Mouse (Mus musculus): ENCODE measurements around the gene Dnajc10.

Dnajc10 gene

DNA sequence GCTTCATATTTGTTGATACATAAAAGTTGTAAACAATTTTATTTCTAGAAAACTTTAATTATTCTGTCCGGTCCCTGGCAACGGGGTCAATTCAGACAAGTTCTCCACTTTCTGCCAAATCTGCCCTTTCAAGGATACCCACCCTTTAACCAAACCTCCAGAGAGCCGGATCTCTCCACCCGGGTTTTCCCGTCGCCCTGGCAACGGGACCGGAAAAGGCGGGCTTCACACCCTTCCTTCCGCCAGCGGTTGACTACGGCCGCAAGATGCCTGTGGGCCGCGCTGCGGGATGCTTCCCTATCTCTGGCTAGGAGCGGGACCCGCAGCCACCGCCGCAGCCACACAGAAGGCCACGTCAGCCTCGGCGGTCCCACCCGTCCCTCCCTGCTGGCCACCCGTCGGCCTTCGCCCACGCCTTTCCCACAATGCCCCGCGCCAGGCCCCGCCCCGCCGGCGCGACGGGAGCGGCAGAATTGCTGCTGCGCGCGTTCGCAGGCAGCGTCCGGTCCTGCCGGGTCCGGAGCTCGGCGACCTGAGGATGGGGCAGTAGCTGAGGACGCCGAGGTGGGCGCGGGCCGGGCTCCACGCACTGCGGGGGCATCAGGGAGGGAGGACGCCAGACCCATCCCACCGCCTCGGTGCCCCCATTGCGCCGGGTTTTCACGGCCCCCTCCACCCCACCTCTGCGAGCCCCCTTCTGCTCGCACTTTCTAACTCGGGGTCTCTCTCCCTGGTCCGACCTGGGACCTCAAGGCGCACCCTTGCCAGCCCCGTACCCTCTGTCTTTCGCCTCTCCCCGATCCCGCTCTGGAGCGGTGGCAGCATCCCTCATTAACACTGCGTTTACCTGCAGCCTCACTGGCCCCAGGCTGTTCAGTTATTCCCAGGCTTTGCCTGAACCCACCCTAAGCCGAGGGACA lies at the start of gene Dnajc10:
Dnajc10 (plus strand) TSS at position 225 of the 920 bp plus-strand sequence.
- DNase-seq, result peak; percentile 87 to 92

DNA sequence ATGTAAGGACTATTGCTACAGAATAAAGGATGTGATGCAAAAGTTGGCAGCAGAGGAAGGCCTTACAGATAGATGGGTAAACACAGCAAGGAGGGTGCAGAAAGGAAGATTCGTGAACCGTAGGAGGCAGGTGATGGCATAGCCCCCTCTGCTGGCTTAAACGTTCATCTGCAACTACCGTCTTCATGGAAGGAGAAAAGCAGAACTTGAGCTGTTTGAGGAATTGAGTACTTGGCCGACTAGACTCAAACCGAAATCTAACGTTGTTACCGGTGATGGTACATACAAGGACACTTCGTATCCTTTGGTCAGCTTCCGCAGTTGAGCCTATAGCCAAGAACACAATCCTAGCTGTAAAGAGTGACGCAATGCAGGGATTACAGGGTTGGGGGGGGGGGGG lies 48.4 kb upstream of the Dnajc10 start:
- peak; percentile 35 to 37 for DNase-seq

GRCm38 (mm10) chr2:80268053-80268452 lies 47.2 kb upstream of the Dnajc10 start:
- no peak for DNase-seq

- DNase-seq, result no peak
Observed at GRCm38 (mm10) chr2:80271431-80271830, 43.8 kb upstream of the Dnajc10 start.

DNA sequence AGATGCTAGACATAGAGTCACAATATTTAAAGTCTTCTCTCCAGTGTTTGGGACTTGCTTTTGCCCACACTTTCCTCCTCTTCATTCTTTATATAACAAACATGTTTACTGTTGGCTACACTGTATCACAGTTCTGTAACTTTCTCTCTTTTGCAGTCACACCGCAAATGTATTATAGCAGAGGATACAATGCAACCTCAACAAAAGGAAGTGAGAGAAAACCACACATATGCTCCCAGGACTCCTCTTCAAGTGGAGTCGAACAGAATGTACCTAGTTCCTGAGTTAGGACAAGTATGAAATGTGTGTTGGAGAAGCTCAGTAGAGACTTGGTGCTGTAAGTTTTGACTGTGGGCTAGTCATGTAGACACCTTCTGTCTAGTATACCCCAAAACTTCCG lies 42.2 kb upstream of the Dnajc10 start:
- no peak for DNase-seq

DNA sequence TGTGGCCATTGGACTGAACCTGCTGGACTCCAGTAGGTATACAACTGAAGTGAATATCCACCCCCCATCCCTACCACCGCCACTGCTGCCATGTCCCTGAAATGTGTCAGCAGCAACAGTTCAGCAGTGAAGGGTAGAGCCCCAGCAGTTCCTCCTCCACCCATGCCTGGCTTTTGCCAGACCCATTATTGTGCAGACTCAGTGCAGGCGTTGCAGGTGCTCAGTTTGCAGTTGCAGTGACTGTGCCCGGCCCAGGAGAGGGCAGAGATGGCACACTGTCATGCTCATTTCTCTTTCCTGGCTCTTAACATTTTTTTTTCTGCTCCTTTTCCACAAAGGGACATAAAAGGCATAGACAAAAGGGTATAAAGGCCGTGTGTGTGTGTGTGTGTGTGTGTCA lies 41.5 kb upstream of the Dnajc10 start:
- no peak for DNase-seq

DNA sequence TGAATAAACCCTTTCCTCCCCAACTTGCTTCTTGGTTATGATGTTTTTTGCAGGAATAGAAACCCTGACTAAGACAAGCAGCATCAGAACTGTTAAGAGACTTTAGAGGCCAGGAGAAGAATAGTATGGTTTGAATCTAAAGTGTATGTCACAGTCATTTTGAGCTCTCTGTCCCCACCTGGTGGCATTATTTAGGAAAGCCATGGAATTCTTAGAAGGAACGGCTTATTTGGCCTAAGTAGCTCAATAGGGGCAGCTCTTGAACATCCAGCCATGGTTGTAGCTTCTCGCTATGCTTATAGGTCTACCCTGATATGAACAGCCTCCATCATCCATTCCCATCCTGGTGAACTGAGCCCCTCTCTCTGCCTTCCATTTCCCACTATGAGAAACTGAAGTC lies 40.1 kb upstream of the Dnajc10 start:
- DNase-seq, result peak in 1 of 2 experiments; percentile 18

DNA sequence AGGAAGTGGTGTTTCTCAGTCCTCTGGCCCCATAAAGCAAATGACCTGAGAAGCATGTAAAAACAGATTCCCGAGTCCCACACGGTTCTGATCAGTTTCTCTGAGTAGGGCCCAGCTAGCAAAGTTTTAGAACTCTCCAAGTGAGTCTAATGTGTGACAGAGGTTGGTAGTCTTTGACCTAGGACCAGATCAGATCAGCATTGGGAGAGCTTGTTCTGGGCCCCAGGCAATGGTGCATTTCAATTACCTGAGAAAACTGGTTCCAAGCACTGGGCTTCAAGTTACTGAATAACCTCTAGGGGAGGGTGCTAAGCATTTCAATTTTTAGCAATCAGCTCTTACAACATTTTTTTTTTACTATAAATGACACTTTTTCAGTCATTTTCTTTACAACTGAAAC lies 33.1 kb upstream of the Dnajc10 start:
- no peak for DNase-seq

- no peak for DNase-seq
Observed at GRCm38 (mm10) chr2:80286397-80286796, 28.9 kb upstream of the Dnajc10 start.

DNA sequence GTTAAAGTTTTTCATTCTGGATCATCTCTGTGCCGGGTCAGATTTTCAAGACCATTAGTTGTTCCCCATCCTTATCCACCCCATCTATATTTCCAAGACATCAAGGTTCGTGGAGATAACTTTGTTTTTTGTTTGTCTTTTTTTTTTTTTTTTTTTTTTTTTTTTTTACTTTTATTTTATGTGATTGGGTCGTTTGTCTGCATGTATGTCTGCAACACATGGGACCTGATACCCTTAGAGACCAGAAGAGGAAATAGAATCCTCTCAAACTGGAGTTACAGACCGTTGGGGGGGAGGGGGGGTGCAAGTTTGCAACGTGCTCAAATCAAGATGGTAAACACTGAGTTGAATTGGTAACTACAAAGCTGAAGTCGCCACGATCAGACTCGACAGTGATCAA lies 23.1 kb upstream of the Dnajc10 start, which contains the start of gene Prdx6b:
Prdx6b (plus strand) TSS at position 301 of the 400 bp plus-strand sequence.
- DNase-seq, result no peak

DNA sequence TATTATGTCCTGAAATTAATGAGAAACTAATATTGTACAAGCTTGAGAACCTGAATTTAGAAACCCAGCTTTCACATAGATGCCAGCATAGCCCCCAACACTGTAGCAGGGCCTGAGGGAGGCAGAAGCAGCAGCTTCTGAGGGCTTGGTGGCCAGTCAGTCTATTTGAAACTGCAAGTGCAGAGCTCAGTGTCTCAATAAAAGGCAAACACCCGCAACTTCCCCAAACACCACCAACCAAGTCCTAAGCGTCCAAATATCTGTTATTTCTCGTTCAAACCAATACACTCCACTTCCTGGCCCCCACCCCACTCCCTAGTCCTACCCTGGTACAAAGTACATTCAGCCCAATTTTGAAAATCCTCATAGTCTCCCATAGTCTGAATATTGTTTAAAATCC lies 16.9 kb upstream of the Dnajc10 start:
- no peak for DNase-seq

- no peak for DNase-seq
Observed at GRCm38 (mm10) chr2:80300806-80301205, 14.5 kb upstream of the Dnajc10 start.

DNA sequence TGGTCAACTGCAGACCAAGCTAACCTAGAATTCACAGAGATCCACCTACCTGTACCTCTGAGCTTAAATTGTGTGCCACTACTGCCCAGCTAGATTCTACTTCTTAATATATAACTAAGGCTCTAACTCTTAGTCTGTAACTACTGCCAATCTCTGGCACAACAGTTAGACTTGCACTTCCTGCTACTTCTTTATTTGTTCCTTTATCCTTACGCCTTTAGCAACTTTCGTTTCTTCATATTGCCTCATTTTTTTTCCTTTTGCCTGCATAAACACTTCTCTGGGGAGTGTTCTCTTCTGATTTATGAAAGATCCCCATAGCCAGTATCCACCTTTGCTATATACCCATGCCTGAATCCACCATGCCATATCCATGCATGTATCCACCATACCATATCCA lies 11.3 kb upstream of the Dnajc10 start:
- DNase-seq, result no peak

DNA sequence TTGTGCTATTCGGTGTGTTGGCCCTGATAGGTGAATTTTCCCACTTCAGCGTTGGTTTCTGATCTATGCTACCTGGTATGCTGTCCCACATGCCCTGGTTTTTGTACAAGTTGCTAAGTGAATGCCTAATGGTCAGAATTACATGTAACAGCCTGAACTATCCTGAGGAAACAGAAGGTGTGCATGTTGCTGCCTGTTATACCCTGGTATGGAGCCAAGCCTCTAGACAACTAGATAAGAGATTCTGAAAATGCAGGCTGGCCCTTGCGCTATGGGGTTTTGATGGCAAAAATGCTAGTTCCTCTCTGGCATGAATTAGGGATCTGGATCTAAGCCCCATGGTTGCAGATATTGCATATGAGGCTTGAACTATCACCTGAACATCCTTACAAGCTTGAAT lies 7.6 kb upstream of the Dnajc10 start:
- DNase-seq, result no peak

DNA sequence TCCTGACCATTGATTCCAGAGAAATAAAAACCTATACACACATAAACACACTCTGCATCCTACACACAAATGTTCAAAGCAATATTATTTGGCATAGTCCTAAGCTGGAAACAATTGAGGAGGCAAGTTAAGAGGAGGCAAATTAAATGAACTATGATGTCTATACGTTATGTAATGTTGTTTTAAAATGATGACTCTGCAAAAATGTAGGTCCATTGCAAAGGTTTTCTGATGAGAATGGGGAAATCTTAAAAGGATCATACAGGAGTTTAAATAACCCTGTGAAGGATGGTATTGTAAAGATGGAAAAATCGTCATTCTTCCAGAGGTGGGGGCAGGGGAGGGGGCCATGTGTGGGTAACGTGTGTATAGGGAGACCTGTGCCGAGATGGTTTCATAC lies 5.5 kb upstream of the Dnajc10 start:
- DNase-seq, result no peak

DNA sequence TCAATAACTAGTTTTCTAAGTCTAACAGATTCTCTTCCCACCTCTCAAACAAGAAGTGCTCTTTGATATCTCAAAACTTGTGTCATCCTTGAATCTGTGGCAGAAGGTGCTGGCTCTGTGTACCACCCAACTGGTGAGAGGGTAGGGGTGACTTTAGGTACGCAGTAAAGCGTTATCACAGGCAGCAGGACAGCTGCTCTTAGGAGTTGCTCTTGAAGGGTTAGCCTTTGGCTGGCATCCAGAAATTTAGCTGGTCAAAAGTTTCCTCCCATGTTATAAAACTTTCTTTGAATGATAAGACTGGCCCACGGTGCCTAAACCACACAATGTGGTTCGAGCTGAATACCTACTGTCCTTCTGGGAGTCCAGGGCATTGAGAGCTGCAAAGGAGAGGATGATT lies 4.5 kb upstream of the Dnajc10 start:
- no peak for DNase-seq

DNA sequence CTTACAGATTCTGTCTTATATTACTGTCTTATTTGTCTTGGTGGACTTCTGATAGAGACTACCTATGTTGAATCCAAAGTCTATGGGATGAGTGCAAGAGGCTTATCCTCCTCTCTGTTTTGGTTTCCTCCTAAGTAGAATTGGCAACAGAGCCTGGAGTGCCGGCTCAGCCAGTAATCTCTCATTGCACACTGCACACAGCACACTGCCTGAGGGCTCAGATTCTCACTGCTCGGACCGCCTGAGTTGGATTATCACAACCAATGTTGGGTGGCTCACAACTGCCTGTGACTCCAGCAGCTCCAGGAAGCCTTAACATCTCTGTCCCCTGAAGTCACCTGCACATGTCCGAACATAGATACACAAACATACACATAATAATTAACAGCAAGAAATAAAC lies 3.9 kb upstream of the Dnajc10 start:
- DNase-seq, result no peak

GRCm38 (mm10) chr2:80314201-80314600 lies 1.1 kb upstream of the Dnajc10 start:
- DNase-seq, result no peak

DNA sequence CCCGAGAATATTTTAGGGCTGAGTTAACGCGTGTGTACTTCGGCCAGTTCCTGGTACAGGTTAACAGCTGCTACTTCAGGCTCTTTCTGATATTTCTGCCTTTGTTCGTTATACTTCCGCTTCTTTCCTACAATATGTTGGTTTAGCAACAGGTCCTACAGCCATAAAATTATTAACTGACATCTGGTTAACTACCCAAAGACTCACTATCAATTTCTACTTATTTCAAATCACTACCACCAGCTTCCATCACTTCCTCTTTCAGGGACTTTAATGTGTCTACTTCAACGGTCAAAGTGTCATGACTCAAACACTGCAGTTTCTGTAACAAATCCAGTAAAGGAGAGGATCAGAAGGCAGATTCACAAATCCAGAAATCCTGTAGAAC lies 418 bp upstream of the Dnajc10 start:
- no peak for DNase-seq

DNA sequence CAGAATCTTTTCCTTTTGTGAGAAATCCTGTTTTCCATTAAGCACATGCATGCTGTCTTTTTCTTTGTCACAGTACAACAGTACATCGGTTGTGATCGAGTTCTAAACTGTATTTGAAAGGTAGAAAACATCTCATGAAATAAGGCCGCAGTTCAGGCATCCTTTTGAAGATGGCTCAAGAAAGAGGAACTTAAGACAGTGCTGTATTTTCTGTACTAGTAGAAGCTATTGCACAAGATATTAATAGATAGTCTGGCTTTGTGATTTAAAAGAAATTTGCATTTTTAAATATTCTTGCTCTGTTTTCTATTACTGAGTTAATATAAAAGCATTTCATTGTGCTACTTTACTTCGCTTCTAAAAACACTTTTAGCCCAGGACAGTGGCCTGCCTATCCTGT lies 7.6 kb downstream of the Dnajc10 start:
- no peak for DNase-seq

DNA sequence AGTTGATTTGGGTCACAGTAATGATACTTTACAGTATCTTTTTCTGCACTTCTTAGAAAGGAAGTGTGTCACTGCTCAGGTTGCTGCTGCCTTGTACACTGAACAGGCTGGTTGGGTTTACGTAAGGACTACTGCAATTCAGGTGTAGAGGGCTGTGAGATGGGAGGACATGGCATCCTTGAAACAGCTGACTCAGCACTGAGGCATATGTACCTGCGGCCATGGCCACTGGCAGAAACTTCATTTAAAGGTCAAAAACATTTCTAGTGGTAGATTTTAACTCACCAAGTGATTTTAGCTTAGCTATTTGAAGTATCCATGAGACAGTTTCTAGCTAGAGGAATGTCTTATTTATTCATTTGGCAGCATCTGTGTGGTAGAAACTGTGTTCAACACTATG lies 10.5 kb downstream of the Dnajc10 start:
- no peak for DNase-seq

DNA sequence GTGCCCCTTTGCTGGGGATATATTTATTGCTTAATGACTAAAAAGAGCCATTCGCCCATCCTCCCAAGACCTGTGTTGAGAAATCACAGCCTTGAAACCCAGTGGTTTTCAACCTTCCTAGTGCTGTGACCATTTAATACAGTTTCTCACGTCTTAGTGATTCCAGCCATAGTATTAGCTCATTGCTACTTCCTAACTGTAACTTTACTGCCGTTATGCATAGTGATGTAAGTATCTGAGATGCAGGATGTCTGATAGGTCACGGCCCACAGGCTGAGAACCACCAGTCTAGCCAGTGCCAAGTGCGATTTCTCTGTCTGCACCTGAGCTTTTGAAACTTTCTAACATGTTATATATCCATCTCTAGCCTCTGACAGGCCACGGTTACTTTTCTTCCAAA lies 12.0 kb downstream of the Dnajc10 start:
- no peak for DNase-seq

DNA sequence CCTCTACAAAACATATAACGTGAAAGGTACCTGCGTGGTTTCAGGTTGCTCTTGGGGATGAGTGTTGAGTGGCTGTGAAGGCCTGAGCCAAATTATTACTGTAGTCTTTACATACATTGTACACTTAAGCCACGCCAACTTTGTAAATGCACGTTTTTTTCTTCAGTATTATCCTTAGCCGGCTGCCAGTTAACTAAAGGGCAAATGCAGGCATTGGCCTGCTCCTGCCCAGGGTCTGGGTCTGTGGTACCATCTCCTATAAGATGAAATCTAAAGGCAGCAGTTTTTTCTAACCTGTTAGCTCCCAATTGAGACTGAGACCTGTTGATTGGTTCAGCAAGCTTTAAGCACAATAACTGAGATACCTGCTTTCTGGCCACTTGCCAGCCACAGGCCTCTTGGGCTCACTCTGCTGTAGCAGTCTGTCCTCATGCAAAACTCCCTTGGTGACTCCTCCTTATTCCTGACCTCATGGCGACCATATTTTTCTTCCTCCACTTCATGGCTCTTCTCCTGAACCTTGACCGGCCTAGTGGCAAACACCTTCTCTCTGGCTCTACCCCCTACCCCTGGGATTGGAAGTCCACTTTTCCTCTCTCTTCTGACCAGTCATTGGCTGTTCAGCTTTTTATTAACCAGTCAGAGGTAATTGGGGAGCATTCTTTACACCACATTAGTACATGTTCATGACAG lies 13.8 kb downstream of the Dnajc10 start:
- DNase-seq, result no peak

DNA sequence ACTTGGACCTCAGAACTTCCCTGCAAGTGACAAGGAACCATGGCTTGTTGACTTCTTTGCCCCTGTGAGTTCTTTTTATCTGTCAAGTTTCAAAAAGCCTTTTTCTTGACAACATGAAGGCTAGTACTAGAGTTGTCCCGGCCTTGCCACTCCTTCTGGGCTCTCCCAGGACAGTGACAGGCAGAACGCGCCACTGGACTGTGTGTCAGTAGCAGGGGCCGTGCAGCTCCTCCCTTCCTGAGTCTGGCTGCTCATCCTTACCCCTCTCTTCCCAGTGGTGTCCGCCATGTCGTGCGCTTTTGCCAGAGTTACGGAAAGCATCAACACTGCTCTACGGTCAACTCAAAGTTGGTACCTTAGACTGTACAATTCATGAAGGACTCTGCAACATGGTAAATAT lies 25.3 kb downstream of the Dnajc10 start:
- DNase-seq, result no peak
